In the genomic region with DNA sequence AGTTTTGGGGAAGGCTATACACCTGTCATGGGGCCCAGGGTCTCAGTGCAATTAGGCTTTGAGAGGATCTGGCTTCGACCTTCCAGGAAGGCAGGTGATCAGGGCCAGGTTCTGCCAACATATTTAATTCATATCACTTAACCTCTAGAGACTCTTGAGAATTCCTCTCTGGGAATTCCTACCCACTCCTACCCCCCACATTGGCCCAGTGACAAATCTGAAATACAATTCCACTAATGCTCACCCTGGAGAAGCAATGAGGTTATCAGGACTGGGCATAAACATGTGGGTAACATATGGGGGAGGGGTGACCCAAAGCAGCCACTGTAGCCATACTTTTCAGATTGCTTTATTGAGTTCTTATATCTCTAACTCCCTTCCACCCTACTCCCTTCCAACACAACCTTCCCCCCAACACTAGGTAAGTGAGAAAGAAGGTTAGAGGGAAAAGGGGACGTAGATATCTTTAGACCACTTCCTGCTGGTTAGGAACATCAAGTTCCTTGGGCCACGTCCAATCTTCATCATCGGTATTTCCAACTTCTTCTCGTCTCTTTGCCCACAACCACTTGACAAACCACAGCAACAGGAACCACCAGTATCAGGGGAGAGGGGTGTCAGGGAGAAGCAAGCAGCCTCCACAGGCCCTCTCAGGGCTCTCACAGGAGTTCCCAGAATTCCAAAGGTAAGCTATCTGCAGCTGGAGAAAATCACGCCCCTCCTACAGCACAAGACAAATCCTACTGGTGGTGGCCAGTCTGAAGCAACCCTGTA, we compare ENCODE assay signal across 20 mouse cellular contexts.
DNase-seq lines count a peak whose midpoint lies in the region; ATAC-seq and TF ChIP-seq lines count a peak whose summit lies in the region.
"Had no signal": no experiment of that assay in that cellular context is flagged by ENCODE, and none has a peak within 500 bp of the region (broad histone marks: within the 10 kb centered on the region; RNA-seq: fewer than 3 reads in every experiment).

No protein-coding gene starts in this region.

- no peak for DNase-seq in heart, adult 2 months
- no peak for DNase-seq in lung, adult 18-20 months
- DNase-seq in MEL (ENCODE audit: low read depth, low spot score): peak; percentile 35
- DNase-seq in right cerebral cortex, postnatal 36 days (ENCODE audit: low spot score in 2 of 2): no peak
- DNase-seq: adrenal gland, postnatal 25 days; B cell, adult 2 months; cerebellum, adult 2 months; cerebellum, postnatal 14 days; gastrocnemius, postnatal 36 days; kidney, adult 2 months had no signal

- H3K4me1 ChIP-seq in heart, embryonic 16.5 days (ENCODE audit: control insufficient read depth, insufficient read depth, low read length): peaks cover 10% of the 10 kb centered on the region
- H3K4me1 ChIP-seq in heart, adult 2 months (ENCODE audit: control insufficient read depth, insufficient read depth, low read length): no peaks in the 10 kb centered on the region
- no peaks in the 10 kb centered on the region for H3K4me1 ChIP-seq in lung, embryonic 16.5 days (replicated peaks; ENCODE audit: control insufficient read depth, insufficient read depth, low read length)
- no peaks in the 10 kb centered on the region for H3K4me1 ChIP-seq in MEL (ENCODE audit: control insufficient read depth in 1 of 2, insufficient read depth in 2 of 2, low read length in 2 of 2)
- H3K4me1 ChIP-seq: embryonic facial prominence, embryonic 12.5 days; forebrain, embryonic 15.5 days; hindbrain, embryonic 15.5 days had no signal

- no peaks in the 10 kb centered on the region for H3K27me3 ChIP-seq in heart, embryonic 16.5 days (ENCODE audit: control insufficient read depth, insufficient read depth, low read length)
- H3K27me3 ChIP-seq in heart, adult 2 months (ENCODE audit: control insufficient read depth, insufficient read depth, low read length): no peaks in the 10 kb centered on the region
- H3K27me3 ChIP-seq in lung, embryonic 16.5 days (ENCODE audit: control insufficient read depth, insufficient read depth, low read depth, low read length): no peaks in the 10 kb centered on the region
- H3K27me3 ChIP-seq in MEL (ENCODE audit: control insufficient read depth in 1 of 2, insufficient read depth in 2 of 2, low read length in 2 of 2): no peaks in the 10 kb centered on the region
- H3K27me3 ChIP-seq: embryonic facial prominence, embryonic 12.5 days; forebrain, embryonic 15.5 days; hindbrain, embryonic 15.5 days had no signal

- H3K9me3 ChIP-seq in heart, embryonic 16.5 days (replicated peaks; ENCODE audit: control insufficient read depth, low read length): peaks cover 13% of the 10 kb centered on the region
- no peaks in the 10 kb centered on the region for H3K9me3 ChIP-seq in lung, embryonic 16.5 days (ENCODE audit: control insufficient read depth, low read length)
- no peaks in the 10 kb centered on the region for H3K9me3 ChIP-seq in MEL (replicated peaks; ENCODE audit: insufficient read depth, low read length)
- H3K9me3 ChIP-seq: forebrain, embryonic 15.5 days; hindbrain, embryonic 15.5 days had no signal

- no peak overlapping the region for H3K9ac ChIP-seq in heart, embryonic 16.5 days (ENCODE audit: low read length)
- no peak overlapping the region for H3K9ac ChIP-seq in heart, adult 2 months (ENCODE audit: low read depth, low read length)
- H3K9ac ChIP-seq in lung, embryonic 16.5 days (ENCODE audit: low read length): no peak overlapping the region
- no peak overlapping the region for H3K9ac ChIP-seq in MEL (ENCODE audit: control insufficient read depth, low read depth, low read length, poor library complexity, severe bottlenecking)
- H3K9ac ChIP-seq: embryonic facial prominence, embryonic 12.5 days; forebrain, embryonic 15.5 days; hindbrain, embryonic 15.5 days had no signal

- no peak for TF ChIP-seq CTCF in heart, adult 2 months (IDR thresholded peaks at IDR 0.05)
- TF ChIP-seq CTCF in MEL (IDR thresholded peaks at IDR 0.05 in 2 of 3, conservative IDR thresholded peaks at IDR 0.05 in 1 of 3; ENCODE audit: control insufficient read depth in 1 of 3, insufficient read depth in 1 of 3, low read depth in 2 of 3, low read length in 3 of 3, poor library complexity in 1 of 3, severe bottlenecking in 1 of 3): no peak

- intact Hi-C loops in heart, adult 2 months (cut with DNase I): no loop called here

- peak overlapping the region; percentile 63 for H3K27ac ChIP-seq in heart, embryonic 16.5 days (ENCODE audit: low read length)
- H3K27ac ChIP-seq in heart, adult 2 months: no peak overlapping the region
- no peak overlapping the region for H3K27ac ChIP-seq in lung, embryonic 16.5 days (ENCODE audit: low read length)
- H3K27ac ChIP-seq in MEL (ENCODE audit: control insufficient read depth, low read depth, low read length): no peak overlapping the region
- H3K27ac ChIP-seq: embryonic facial prominence, embryonic 12.5 days; forebrain, embryonic 15.5 days; hindbrain, embryonic 15.5 days had no signal

- H3K36me3 ChIP-seq in heart, embryonic 16.5 days (ENCODE audit: control insufficient read depth, insufficient read depth): no peaks in the 10 kb centered on the region
- no peaks in the 10 kb centered on the region for H3K36me3 ChIP-seq in heart, adult 2 months (ENCODE audit: control insufficient read depth, insufficient read depth, low read length)
- no peaks in the 10 kb centered on the region for H3K36me3 ChIP-seq in lung, embryonic 16.5 days (ENCODE audit: control insufficient read depth, insufficient read depth, low read length)
- no peaks in the 10 kb centered on the region for H3K36me3 ChIP-seq in MEL (ENCODE audit: control insufficient read depth in 1 of 2, insufficient read depth in 2 of 2, low read length in 2 of 2)
- H3K36me3 ChIP-seq: embryonic facial prominence, embryonic 12.5 days; forebrain, embryonic 15.5 days; G1E; hindbrain, embryonic 15.5 days had no signal

- no peak for TF ChIP-seq RAD21 in MEL (IDR thresholded peaks at IDR 0.05; ENCODE audit: low read depth, low read length)

- H3K4me2 ChIP-seq in heart, embryonic 16.5 days (ENCODE audit: low read depth, low read length): no peak overlapping the region
- no peak overlapping the region for H3K4me2 ChIP-seq in lung, embryonic 16.5 days (ENCODE audit: low read depth, low read length)
- H3K4me2 ChIP-seq: embryonic facial prominence, embryonic 12.5 days; forebrain, embryonic 15.5 days; hindbrain, embryonic 15.5 days had no signal

- H3K79me2 ChIP-seq in heart, adult 2 months (replicated peaks; ENCODE audit: control insufficient read depth, insufficient read depth, low read length): no peaks in the 10 kb centered on the region
- no peaks in the 10 kb centered on the region for H3K79me2 ChIP-seq in MEL (ENCODE audit: control insufficient read depth, insufficient read depth, low read length, poor library complexity)

- no peak for TF ChIP-seq EP300 in heart, adult 2 months (IDR thresholded peaks at IDR 0.05; ENCODE audit: insufficient read depth, low read depth, low read length)
- TF ChIP-seq EP300 in MEL (IDR thresholded peaks at IDR 0.05; ENCODE audit: low read depth in 1 of 2, low read length in 2 of 2): peak in 1 of 2 experiments; percentile 50; a peak in 2 of 4 replicates

- WGBS in heart, embryonic 16.5 days: 34% methylated on average over 6 of the region's 6 CpGs
- 28% methylated on average over 6 of the region's 6 CpGs for WGBS in heart, adult 2 months
- WGBS in lung, embryonic 16.5 days: 54% methylated on average over 6 of the region's 6 CpGs

- peak; percentile 80 for ATAC-seq in heart, embryonic 16.5 days (replicated peaks; ENCODE audit: extremely low read depth, insufficient read depth, low FRiP score)
- ATAC-seq in lung, embryonic 16.5 days (ENCODE audit: low read depth): peak; percentile 45; the same call in 1 of the 2 replicates
- peak; percentile 90 for ATAC-seq in granulocyte monocyte progenitor cell, adult 5-6 weeks (replicated peaks; ENCODE audit: poor library complexity, severe bottlenecking)
- ATAC-seq in cerebellum, adult (ENCODE audit: insufficient number of reproducible peaks, low FRiP score, low TSS enrichment): no peak
- ATAC-seq: CD4-positive, CD25-positive, alpha-beta regulatory T cell, adult 4 months; forebrain, embryonic 15.5 days; intestine, embryonic 16.5 days had no signal

- no peak for TF ChIP-seq POLR2A in heart, adult 2 months (IDR thresholded peaks at IDR 0.05; ENCODE audit: insufficient read depth, low read depth, low read length)
- no peak for TF ChIP-seq POLR2A in MEL (IDR thresholded peaks at IDR 0.05; ENCODE audit: control insufficient read depth in 1 of 2, insufficient read depth in 1 of 2, low read depth in 1 of 2, low read length in 2 of 2, poor library complexity in 1 of 2)

- H3K4me3 ChIP-seq in heart, embryonic 16.5 days (ENCODE audit: low read length): no peak overlapping the region
- H3K4me3 ChIP-seq in heart, adult 2 months: no peak overlapping the region
- no peak overlapping the region for H3K4me3 ChIP-seq in lung, embryonic 16.5 days (ENCODE audit: low read length)
- no peak overlapping the region for H3K4me3 ChIP-seq in MEL (ENCODE audit: control insufficient read depth in 1 of 2, insufficient read depth in 1 of 2, low read depth in 2 of 2, low read length in 2 of 2)
- H3K4me3 ChIP-seq: embryonic facial prominence, embryonic 12.5 days; forebrain, embryonic 15.5 days; hindbrain, embryonic 15.5 days had no signal

TF ChIP-seq in MEL, 35 proteins besides CTCF, POLR2A, EP300 and RAD21:
- TF ChIP-seq POLR2AphosphoS5 (IDR thresholded peaks at IDR 0.05; ENCODE audit: borderline replicate concordance, low read depth, low read length) (no peak), ELF1 (IDR thresholded peaks at IDR 0.05; ENCODE audit: low read depth, low read length) (no peak), ZKSCAN1 (IDR thresholded peaks at IDR 0.05; ENCODE audit: low read depth, low read length) (no peak), MYC (IDR thresholded peaks at IDR 0.05; ENCODE audit: low read depth, low read length) (no peak), SIN3A (IDR thresholded peaks at IDR 0.05; ENCODE audit: low read length) (no peak), TCF12 (IDR thresholded peaks at IDR 0.05; ENCODE audit: low read depth, low read length) (0 out of 2 replicates have a peak, but pooled peaks have one; percentile 31), UBTF (IDR thresholded peaks at IDR 0.05; ENCODE audit: borderline replicate concordance, insufficient read depth, low read depth, low read length) (no peak), JUND (IDR thresholded peaks at IDR 0.05; ENCODE audit: low read depth, low read length) (no peak), TAL1 (IDR thresholded peaks at IDR 0.05; ENCODE audit: low read length) (no peak)
